Mouse (Mus musculus): ENCODE results near the gene Gm21820.
"Not testable (repeated sequence)": the region's sequence is repeated elsewhere in the genome, so short reads cannot be mapped to it uniquely, and the experiment has no call there.

The Gm21820 gene

GRCm38 (mm10) chrY:5249341-5249740, at the start of gene Gm21820:
Gm21820 (minus strand) TSS chrY:5249441.
- not testable (repeated sequence) for DNase-seq
